Mouse (Mus musculus): Measurements from ENCODE around the gene Phb. TPM values are rescaled to one million over a fixed set of nuclear protein-coding genes. Genes with fewer than 3 reads are reported as not detected.
A peak's percentile ranks its signal among the peaks of the same experiment; 100 is the strongest.

Phb gene
- polyA plus RNA-seq, 1 experiment: 255 TPM

GRCm38 (mm10) chr11:95646154-95646490 is 20.6 kb upstream of the Phb start:
- H3K9me3 ChIP-seq (replicated peaks; ENCODE audit: control insufficient read depth, insufficient read depth, low read length, poor library complexity, severe bottlenecking): no peaks in the 10 kb centered on the region
- no peaks in the 10 kb centered on the region for H3K36me3 ChIP-seq (ENCODE audit: control insufficient read depth, insufficient read depth, low read length, poor library complexity, severe bottlenecking)
- no peak overlapping the region for H3K9ac ChIP-seq (ENCODE audit: low read depth, poor library complexity, severe bottlenecking)
- no peak for TF ChIP-seq EP300 (IDR thresholded peaks at IDR 0.05; ENCODE audit: insufficient read depth, low read depth, low read length)
- TF ChIP-seq CTCF (IDR thresholded peaks at IDR 0.05; ENCODE audit: low read depth, low read length): no peak
- TF ChIP-seq POLR2A (IDR thresholded peaks at IDR 0.05; ENCODE audit: insufficient read depth, low read length): no peak
- H3K4me1 ChIP-seq (ENCODE audit: control insufficient read depth, insufficient read depth, low read length): peaks cover 5% of the 10 kb centered on the region
- H3K4me3 ChIP-seq (ENCODE audit: low read depth, low read length): no peak overlapping the region
- no peak overlapping the region for H3K27ac ChIP-seq (ENCODE audit: insufficient read depth, low read length)
- no peaks in the 10 kb centered on the region for H3K27me3 ChIP-seq (ENCODE audit: control insufficient read depth, insufficient read depth, low read length, poor library complexity, severe bottlenecking)

DNA sequence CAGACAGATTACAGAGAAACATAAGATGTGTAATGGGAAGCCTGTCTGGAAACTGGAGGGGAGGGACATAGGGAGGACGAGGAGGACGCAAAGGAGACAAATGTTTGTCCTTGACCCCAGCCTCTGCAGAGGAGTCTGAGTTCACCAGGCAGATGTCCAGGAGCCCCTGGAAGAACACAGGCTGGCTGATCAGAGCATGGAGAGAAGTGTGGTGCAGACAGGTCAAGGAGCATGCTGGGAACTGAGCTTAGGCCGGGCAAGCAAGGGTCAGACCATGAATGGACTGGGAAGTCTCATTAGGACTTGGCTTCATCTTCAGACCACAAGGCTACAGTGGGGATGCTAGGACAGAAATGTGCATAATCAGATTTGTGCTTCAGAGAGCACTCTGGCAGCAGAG is 19.0 kb upstream of the Phb start:
- Histone ChIP-seq H3K27ac (ENCODE audit: insufficient read depth, low read length) (no peak overlapping the region), H3K4me1 (ENCODE audit: control insufficient read depth, insufficient read depth, low read length) (peaks cover 5% of the 10 kb centered on the region), H3K9me3 (replicated peaks; ENCODE audit: control insufficient read depth, insufficient read depth, low read length, poor library complexity, severe bottlenecking) (no peaks in the 10 kb centered on the region), H3K36me3 (ENCODE audit: control insufficient read depth, insufficient read depth, low read length, poor library complexity, severe bottlenecking) (no peaks in the 10 kb centered on the region), H3K4me3 (ENCODE audit: low read depth, low read length) (no peak overlapping the region), H3K27me3 (ENCODE audit: control insufficient read depth, insufficient read depth, low read length, poor library complexity, severe bottlenecking) (no peaks in the 10 kb centered on the region), H3K9ac (ENCODE audit: low read depth, poor library complexity, severe bottlenecking) (no peak overlapping the region)
- 0 out of 2 replicates have a peak, but pooled peaks have one; percentile 8 for TF ChIP-seq EP300 (IDR thresholded peaks at IDR 0.05; ENCODE audit: insufficient read depth, low read depth, low read length)
- no peak for TF ChIP-seq CTCF (IDR thresholded peaks at IDR 0.05; ENCODE audit: low read depth, low read length)

DNA sequence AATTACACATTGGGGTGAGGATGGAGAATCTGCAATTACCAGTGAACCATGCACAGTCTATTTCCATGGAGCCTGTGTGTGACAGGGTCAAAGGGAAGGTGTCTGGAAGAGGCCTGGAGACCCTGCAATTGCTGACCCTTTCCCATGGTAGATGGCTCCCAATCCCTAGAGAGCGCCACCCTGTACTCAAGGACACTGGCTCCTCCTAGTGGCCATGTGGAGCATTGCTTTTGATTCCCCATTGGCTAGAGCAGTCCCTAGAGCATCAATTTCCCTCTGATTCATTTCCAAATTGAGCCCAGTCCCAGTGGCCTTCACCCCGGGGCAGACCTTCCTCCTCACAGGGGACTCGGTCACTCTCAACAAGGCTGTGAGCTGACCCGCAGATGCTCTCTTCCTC is 17.9 kb upstream of the Phb start:
- Histone ChIP-seq H3K36me3 (ENCODE audit: control insufficient read depth, insufficient read depth, low read length, poor library complexity, severe bottlenecking) (no peaks in the 10 kb centered on the region), H3K9ac (ENCODE audit: low read depth, poor library complexity, severe bottlenecking) (no peak overlapping the region), H3K4me1 (ENCODE audit: control insufficient read depth, insufficient read depth, low read length) (peaks cover 5% of the 10 kb centered on the region), H3K9me3 (replicated peaks; ENCODE audit: control insufficient read depth, insufficient read depth, low read length, poor library complexity, severe bottlenecking) (no peaks in the 10 kb centered on the region), H3K27me3 (ENCODE audit: control insufficient read depth, insufficient read depth, low read length, poor library complexity, severe bottlenecking) (no peaks in the 10 kb centered on the region), H3K27ac (ENCODE audit: insufficient read depth, low read length) (no peak overlapping the region), H3K4me3 (ENCODE audit: low read depth, low read length) (no peak overlapping the region)
- TF ChIP-seq CTCF (IDR thresholded peaks at IDR 0.05; ENCODE audit: low read depth, low read length) (peak; percentile 95), POLR2A (IDR thresholded peaks at IDR 0.05; ENCODE audit: insufficient read depth, low read length) (no peak), EP300 (IDR thresholded peaks at IDR 0.05; ENCODE audit: insufficient read depth, low read depth, low read length) (0 out of 2 replicates have a peak, but pooled peaks have one; percentile 18)

- no peak overlapping the region for H3K9ac ChIP-seq (ENCODE audit: low read depth, poor library complexity, severe bottlenecking)
- H3K27me3 ChIP-seq (ENCODE audit: control insufficient read depth, insufficient read depth, low read length, poor library complexity, severe bottlenecking): no peaks in the 10 kb centered on the region
Observed at GRCm38 (mm10) chr11:95649560-95649959, 17.2 kb upstream of the Phb start.

GRCm38 (mm10) chr11:95650001-95650400 is 16.8 kb upstream of the Phb start:
- no peak overlapping the region for H3K9ac ChIP-seq (ENCODE audit: low read depth, poor library complexity, severe bottlenecking)
- H3K36me3 ChIP-seq (ENCODE audit: control insufficient read depth, insufficient read depth, low read length, poor library complexity, severe bottlenecking): no peaks in the 10 kb centered on the region
- H3K27ac ChIP-seq (ENCODE audit: insufficient read depth, low read length): no peak overlapping the region
- no peak for TF ChIP-seq POLR2A (IDR thresholded peaks at IDR 0.05; ENCODE audit: insufficient read depth, low read length)
- TF ChIP-seq EP300 (IDR thresholded peaks at IDR 0.05; ENCODE audit: insufficient read depth, low read depth, low read length): no peak
- TF ChIP-seq CTCF (IDR thresholded peaks at IDR 0.05; ENCODE audit: low read depth, low read length): no peak
- H3K4me3 ChIP-seq (ENCODE audit: low read depth, low read length): no peak overlapping the region
- no peaks in the 10 kb centered on the region for H3K9me3 ChIP-seq (replicated peaks; ENCODE audit: control insufficient read depth, insufficient read depth, low read length, poor library complexity, severe bottlenecking)
- H3K27me3 ChIP-seq (ENCODE audit: control insufficient read depth, insufficient read depth, low read length, poor library complexity, severe bottlenecking): no peaks in the 10 kb centered on the region
- peaks cover 5% of the 10 kb centered on the region for H3K4me1 ChIP-seq (ENCODE audit: control insufficient read depth, insufficient read depth, low read length)

More at GRCm38 (mm10) chr11:95649560-95649959, 17.2 kb upstream of the Phb start:
- TF ChIP-seq CTCF (IDR thresholded peaks at IDR 0.05; ENCODE audit: low read depth, low read length) (no peak), EP300 (IDR thresholded peaks at IDR 0.05; ENCODE audit: insufficient read depth, low read depth, low read length) (no peak), POLR2A (IDR thresholded peaks at IDR 0.05; ENCODE audit: insufficient read depth, low read length) (no peak)
- Histone ChIP-seq H3K9me3 (replicated peaks; ENCODE audit: control insufficient read depth, insufficient read depth, low read length, poor library complexity, severe bottlenecking) (no peaks in the 10 kb centered on the region), H3K36me3 (ENCODE audit: control insufficient read depth, insufficient read depth, low read length, poor library complexity, severe bottlenecking) (no peaks in the 10 kb centered on the region), H3K4me3 (ENCODE audit: low read depth, low read length) (no peak overlapping the region), H3K4me1 (ENCODE audit: control insufficient read depth, insufficient read depth, low read length) (peaks cover 5% of the 10 kb centered on the region), H3K27ac (ENCODE audit: insufficient read depth, low read length) (no peak overlapping the region)

GRCm38 (mm10) chr11:95650981-95651380 is 15.8 kb upstream of the Phb start:
- Histone ChIP-seq H3K4me1 (ENCODE audit: control insufficient read depth, insufficient read depth, low read length) (peaks cover 5% of the 10 kb centered on the region), H3K27me3 (ENCODE audit: control insufficient read depth, insufficient read depth, low read length, poor library complexity, severe bottlenecking) (no peaks in the 10 kb centered on the region)
- TF ChIP-seq EP300 (IDR thresholded peaks at IDR 0.05; ENCODE audit: insufficient read depth, low read depth, low read length) (no peak), POLR2A (IDR thresholded peaks at IDR 0.05; ENCODE audit: insufficient read depth, low read length) (no peak), CTCF (IDR thresholded peaks at IDR 0.05; ENCODE audit: low read depth, low read length) (no peak)

More at GRCm38 (mm10) chr11:95650981-95651380, 15.8 kb upstream of the Phb start:
- Histone ChIP-seq H3K9me3 (replicated peaks; ENCODE audit: control insufficient read depth, insufficient read depth, low read length, poor library complexity, severe bottlenecking) (no peaks in the 10 kb centered on the region), H3K9ac (ENCODE audit: low read depth, poor library complexity, severe bottlenecking) (no peak overlapping the region), H3K27ac (ENCODE audit: insufficient read depth, low read length) (no peak overlapping the region), H3K36me3 (ENCODE audit: control insufficient read depth, insufficient read depth, low read length, poor library complexity, severe bottlenecking) (no peaks in the 10 kb centered on the region), H3K4me3 (ENCODE audit: low read depth, low read length) (no peak overlapping the region)

All from ES-Bruce4 (cell line).